Mouse (Mus musculus) 3134 (cell line): ENCODE measurements around the gene Ncln.
A peak's percentile ranks its signal among the peaks of the same experiment; 100 is the strongest.

ENCODE experiments used
- DNase-seq: peaks from one replicate; pipeline ENCODE4 v3.0.0-alpha.2; 2011; ENCODE audit warnings: low spot score; ENCODE audit not compliant: insufficient read length; ENCODE audit errors: extremely low read depth

Ncln gene

DNA sequence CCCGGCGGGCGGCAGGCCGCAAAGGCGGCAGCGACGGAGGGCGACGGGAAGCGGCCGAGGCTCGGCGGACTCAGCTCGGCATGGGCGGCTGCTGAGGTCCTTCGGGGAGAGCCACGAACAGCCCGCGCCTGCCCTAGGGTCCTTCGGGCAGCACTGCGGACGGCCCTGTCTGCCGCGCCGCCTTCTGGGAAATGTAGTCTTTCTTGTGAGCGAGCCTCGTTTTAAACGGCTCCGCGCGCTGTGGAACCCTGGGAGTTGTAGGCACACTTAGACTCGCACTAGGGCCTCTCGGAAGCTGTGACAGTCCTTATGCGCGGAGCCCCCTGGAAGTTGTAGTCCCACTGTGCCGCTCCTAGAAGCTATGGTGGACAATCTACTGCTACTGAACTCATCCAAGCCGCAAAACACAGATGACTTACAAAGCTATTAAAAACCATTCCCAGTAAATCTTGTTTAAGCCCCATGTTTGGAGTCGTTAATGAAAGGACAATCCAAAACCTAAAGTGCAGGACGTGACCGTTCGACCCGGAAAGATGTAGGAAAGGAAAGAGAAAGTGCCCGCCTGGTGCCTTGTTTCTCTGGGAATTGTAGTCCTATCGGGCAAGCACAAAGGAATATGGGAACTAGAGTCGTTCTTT lies at the start of gene Ncln:
Gene Ncln, minus strand, starts transcription at position 129 of the 638 bp plus-strand sequence.
- DNase-seq, result peak; percentile 99

- peak; percentile 100 for DNase-seq
Measured at GRCm38 (mm10) chr10:81545161-81545747, 49.1 kb upstream of the Ncln start, which contains the start of gene Gna11. TSS of gene Gna11 (minus strand) at chr10:81545190.

- peak; percentile 70 for DNase-seq
Measured at GRCm38 (mm10) chr10:81544296-81545160, 48.3 kb upstream of the Ncln start.

DNA sequence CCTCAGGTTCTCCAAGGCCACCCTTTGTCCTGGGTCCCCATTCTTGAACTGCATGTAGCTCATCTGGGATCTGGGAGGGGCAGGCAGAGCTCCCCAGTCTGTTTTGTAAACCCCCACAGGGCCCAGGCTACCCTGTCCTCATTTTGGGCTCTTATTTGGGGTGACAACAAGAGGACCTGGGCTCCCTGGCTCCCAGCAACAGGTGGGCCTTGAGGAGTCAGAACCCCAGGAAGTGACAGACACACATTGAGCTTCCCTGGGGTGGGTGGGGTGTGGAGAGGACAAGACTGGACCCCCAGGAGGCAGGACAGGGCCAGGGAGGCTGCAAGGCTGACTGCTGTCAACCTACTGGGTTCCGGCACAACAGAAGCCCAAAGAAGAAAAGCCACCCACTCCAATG lies 47.4 kb upstream of the Ncln start:
- DNase-seq, result no peak

DNA sequence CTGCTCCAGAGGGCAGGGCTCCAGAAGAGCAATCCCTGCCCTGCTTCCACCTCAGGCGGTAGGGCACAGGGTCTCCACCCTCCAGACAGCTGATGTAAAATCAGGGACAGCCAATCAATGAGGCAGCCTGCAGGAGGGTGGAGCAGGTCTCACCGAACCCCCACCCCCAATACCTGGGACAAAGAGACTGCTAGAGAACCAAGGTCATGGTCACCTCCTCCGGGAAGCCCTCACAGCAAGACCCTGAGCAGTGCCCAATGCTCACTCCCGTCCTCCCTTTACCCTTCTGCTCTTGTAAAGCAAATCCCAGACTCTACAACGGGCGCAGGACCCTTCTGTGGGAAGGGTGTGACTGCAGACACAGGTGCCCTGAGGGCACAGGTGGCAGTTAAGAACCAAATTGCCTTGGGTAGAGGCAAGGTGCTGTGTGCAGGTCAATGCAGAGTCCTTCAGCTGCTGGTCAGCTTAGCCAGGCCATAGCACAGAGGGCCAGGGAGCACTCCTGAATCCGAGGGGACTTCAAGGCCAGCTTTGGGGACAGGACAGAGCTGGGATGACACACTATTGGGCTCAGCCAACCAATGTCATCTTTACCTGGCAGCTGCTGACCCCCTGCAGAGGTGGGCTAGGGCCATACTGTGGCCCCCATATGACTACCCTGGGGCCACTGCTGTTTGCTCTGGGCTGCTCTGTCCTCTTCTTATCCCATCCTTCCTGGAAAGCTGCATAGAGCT lies 46.7 kb upstream of the Ncln start:
- no peak for DNase-seq

GRCm38 (mm10) chr10:81541803-81542202 lies 45.6 kb upstream of the Ncln start:
- no peak for DNase-seq

GRCm38 (mm10) chr10:81541363-81541762 lies 45.2 kb upstream of the Ncln start:
- DNase-seq, result no peak

- DNase-seq, result no peak
Measured at GRCm38 (mm10) chr10:81538321-81539048, 42.3 kb upstream of the Ncln start.

- DNase-seq, result no peak
Measured at GRCm38 (mm10) chr10:81537429-81537828, 41.2 kb upstream of the Ncln start.

- no peak for DNase-seq
Measured at GRCm38 (mm10) chr10:81536734-81537133, 40.5 kb upstream of the Ncln start.

DNA sequence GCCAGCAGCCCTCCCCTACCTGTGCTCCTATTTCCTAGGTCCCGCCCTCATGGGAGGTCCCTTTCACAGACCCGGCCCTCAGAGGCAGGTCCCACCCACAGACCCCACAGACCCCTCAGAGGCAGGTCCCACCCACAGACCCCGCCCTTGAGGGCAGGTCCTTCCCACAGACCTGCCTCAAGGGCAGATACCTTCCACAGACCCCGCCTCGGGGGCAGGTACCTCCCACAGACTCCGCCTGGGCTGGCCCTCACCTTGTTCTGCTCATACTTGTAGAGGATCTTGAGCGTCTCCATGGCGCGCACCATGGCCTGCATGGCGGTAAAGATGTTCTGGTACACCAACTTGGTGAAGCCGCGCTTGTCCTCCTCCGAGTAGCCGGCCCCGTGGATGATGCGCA lies 38.6 kb upstream of the Ncln start:
- no peak for DNase-seq

GRCm38 (mm10) chr10:81526779-81527178 lies 30.6 kb upstream of the Ncln start:
- peak; percentile 57 for DNase-seq

GRCm38 (mm10) chr10:81525017-81525694 lies 29.0 kb upstream of the Ncln start:
- no peak for DNase-seq

- DNase-seq, result no peak
Measured at GRCm38 (mm10) chr10:81524051-81524605, 27.9 kb upstream of the Ncln start, which contains the start of gene Gna15. TSS of gene Gna15 (minus strand) at chr10:81524225.

DNA sequence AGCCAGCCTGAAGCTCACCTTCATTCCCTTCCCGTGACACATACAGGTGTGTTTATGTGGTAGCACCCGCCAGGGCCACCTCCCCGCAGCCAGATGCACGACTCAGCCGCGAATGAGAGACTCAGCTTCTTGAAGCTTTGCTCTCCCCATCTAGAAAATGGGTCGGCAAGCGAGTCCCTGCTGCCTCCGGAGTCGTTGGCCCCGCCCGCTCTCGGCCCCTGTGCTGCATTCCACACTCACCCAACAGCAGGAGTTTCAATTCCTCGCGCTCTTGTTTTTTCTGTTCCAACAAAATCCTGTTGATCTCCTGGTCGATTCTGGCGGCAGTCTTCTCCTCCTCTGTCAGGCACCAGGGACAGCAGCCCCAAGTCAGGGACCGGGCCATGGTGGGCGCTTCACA lies 27.4 kb upstream of the Ncln start:
- no peak for DNase-seq

GRCm38 (mm10) chr10:81523142-81523541 lies 26.9 kb upstream of the Ncln start:
- DNase-seq, result no peak

DNA sequence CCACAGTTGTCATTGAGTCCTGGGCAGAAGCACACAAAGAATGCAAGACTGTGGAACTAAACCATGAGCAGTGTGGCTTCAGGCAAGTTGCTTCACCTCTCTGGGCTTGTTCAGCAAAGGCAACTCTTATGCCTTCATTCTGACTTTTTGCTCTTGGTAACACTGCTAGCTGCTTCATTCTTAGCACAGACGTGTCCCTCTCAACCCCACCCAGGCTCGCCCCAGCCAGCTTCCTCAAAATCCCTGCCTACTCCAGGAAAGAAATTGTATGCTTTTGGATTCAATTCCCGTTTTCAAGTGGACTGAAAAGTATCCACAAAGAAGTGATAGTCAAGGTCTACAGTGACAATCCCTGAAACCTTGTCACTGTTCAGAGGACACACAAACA lies 23.8 kb upstream of the Ncln start:
- no peak for DNase-seq

DNA sequence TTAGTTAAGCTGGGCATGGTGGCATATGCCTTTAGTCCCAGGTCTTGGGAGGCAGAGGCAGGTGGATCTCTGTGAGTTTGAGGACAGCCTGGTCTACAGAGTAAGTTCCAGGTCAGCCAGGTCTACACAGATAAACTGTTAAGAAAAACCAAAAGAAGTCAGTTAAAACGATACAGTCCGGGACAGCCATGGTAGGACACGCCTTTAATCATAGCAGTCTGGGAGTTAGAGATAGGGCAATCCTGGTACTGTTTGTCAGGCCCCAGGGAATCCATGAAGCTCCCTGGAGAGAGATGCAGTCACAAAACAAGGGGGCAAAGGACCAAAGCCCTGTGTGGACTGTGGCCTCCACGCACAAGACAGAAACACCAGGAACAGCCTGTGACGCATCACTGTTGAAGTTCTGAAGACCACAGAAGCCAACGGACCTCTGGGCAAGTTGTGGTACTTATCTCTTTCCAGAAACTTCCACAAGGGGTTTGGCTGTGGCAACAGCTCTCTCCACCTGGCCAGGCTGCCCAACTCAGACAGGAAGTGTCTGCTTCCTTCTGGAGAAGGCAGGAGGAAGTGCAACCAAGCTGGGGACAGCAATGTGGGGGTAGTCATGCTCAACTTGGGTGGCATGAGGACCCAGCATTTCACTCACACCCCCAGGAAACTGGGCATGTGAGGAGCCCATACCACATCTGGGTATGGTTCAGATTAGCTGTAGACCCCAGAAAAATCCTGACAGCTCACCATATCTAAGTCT lies 23.2 kb upstream of the Ncln start:
- DNase-seq, result no peak

GRCm38 (mm10) chr10:81518546-81518945 lies 22.4 kb upstream of the Ncln start:
- DNase-seq, result no peak
